Mouse (Mus musculus) hindbrain, embryonic 12.5 days (tissue): ENCODE measurements at regions not wholly inside any gene's neighbourhood (a gene's known extent, or its start where the extent isn't known, plus 50 kb on each side); places are given as distances from the start of the nearest gene placed in this dataset.

ENCODE experiments used
- ATAC-seq: fragments of 200-750 bp; cut with Nextera tagmentation; 2 replicates; pipeline ENCODE4 v1.8.0; 2017; ENCODE audit warnings: moderate TSS enrichment; ENCODE audit not compliant: low FRiP score
- H3K27ac ChIP-seq: fragments of 300-500 bp; sonication (generic); 2 replicates; pipeline ENCODE4 v1.5.1; 2016; ENCODE audit warnings: mild to moderate bottlenecking
- H3K27me3 ChIP-seq: fragments of 300-500 bp; sonication (generic); 2 replicates; pipeline ENCODE4 v1.6.1; 2016; ENCODE audit warnings: mild to moderate bottlenecking
- H3K36me3 ChIP-seq: fragments of 300-500 bp; sonication (generic); 2 replicates; pipeline ENCODE4 v1.6.1; 2016; ENCODE audit warnings: mild to moderate bottlenecking
- H3K4me1 ChIP-seq: fragments of 300-500 bp; sonication (generic); 2 replicates; pipeline ENCODE4 v1.6.1; 2016
- H3K4me2 ChIP-seq: fragments of 300-500 bp; sonication (generic); replicated peaks from 2 replicates; pipeline ENCODE4 v1.6.1; 2016; ENCODE audit warnings: mild to moderate bottlenecking
- H3K4me3 ChIP-seq: fragments of 300-500 bp; sonication (generic); 2 replicates; pipeline ENCODE4 v1.5.1; 2016; ENCODE audit warnings: mild to moderate bottlenecking
- H3K9ac ChIP-seq: fragments of 300-500 bp; sonication (generic); 2 replicates; pipeline ENCODE4 v1.6.1; 2016; ENCODE audit warnings: mild to moderate bottlenecking, moderate library complexity
- H3K9me3 ChIP-seq: fragments of 300-500 bp; sonication (generic); replicated peaks from 2 replicates; pipeline ENCODE4 v1.6.1; 2016; ENCODE audit warnings: mild to moderate bottlenecking
- WGBS: fragments of 180-500 bp; shearing (Covaris S2); methylation state at CpG from one replicate; pipeline ENCODE4 v1.1.7; 2016; 5-methylcytosine and 5-hydroxymethylcytosine counted together

DNA sequence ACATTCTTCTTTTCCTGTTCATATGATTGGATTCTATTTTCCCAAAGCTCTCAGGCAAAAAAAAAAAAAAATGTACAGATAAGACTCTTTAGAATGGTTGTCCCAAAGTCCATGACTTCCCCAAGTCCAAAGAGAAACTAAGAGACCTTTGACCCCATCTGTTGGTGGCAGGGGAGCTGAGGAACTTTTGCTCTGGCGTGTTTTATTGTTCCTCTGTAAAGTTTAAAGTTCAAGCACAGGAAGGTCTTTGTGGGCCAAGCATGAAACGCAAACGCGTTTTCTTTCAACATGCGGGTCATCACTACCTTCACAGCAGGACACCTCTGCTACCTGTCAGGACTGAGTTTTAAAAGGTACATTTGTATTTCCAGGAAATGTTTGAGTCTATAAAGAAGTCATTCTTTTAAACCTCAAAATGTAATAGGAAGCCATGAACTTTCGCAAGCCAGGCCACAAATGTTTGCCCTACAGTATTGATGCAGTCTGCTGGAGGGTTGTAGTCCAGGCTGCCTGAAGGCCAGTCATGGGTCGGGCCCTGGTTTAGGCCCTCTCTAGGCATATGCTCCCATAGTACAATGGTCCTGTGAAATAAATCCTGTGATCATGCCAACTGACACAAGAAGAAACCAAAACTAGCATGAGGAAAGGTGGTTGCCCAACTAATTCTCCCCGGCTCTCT is 194.7 kb downstream of the Sp3 start:
- ATAC-seq: no peak
- H3K4me3 ChIP-seq: no peak overlapping the region
- no peaks in the 10 kb centered on the region for H3K9me3 ChIP-seq
- no peak overlapping the region for H3K4me2 ChIP-seq
- WGBS: 70% methylated on average over 8 of the region's 8 CpGs
- no peaks in the 10 kb centered on the region for H3K27me3 ChIP-seq
- no peaks in the 10 kb centered on the region for H3K36me3 ChIP-seq
- no peak overlapping the region for H3K9ac ChIP-seq
- no peak overlapping the region for H3K27ac ChIP-seq
- H3K4me1 ChIP-seq: peaks cover 25% of the 10 kb centered on the region

DNA sequence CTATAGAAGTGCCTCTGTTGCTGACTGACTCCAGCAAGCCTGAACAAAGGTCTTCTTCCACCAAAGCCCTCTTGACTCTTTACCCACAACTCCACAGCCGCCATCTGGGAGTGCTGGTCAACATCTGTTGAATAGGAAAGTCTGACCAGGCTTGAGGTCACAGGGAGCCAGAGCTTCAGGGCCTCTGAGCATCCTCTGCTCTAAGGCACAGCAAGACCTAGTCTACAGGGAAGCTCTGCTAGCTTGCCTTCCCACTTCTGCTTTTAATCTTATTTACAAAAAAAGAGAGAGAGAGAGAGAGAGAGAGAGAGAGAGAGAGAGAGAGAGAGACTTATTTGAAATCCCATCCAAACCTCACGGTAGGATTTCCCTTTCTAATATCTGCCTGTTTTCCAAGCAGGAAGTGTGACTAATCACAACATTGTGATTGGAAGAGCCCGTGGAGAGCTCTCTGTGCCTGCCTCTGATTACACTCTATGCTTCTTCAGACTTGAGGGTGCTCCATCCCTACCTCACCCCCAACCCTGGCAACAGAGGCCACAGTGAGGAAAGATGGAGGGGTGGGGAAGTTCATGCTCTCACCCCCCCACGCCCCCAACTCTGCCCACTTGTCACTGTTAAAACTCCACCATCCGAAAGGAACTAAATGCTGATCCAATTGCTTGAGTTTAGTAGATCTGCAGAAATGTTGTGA is 194.1 kb downstream of the Sp3 start:
- Histone ChIP-seq H3K4me2 (no peak overlapping the region), H3K4me1 (peaks cover 22% of the 10 kb centered on the region), H3K27me3 (no peaks in the 10 kb centered on the region), H3K4me3 (no peak overlapping the region), H3K9ac (no peak overlapping the region), H3K9me3 (no peaks in the 10 kb centered on the region), H3K27ac (no peak overlapping the region), H3K36me3 (no peaks in the 10 kb centered on the region)
- no peak for ATAC-seq
- WGBS: 47% methylated on average over 5 of the region's 5 CpGs

DNA sequence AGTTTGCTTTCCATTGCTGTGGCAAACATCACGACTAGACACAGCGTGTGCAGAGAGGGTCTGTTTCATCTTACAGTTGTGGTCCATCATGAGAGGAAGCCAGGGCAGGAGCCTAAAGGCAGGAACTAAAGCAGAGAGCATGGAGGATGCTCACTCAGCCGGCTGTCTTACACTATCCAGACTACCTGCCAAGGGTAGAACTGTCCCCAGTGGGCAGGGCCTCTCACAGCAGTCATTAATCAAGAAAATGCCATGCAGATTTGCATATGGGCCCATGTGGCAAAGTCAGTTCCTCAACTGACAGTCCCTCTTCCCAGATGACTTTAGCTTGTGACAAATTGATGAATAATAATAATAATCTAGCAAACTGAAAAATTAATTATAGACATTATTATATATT is 192.6 kb downstream of the Sp3 start:
- no peak overlapping the region for H3K4me3 ChIP-seq
- H3K9ac ChIP-seq: no peak overlapping the region
- H3K27me3 ChIP-seq: no peaks in the 10 kb centered on the region
- H3K9me3 ChIP-seq: no peaks in the 10 kb centered on the region
- peaks cover 11% of the 10 kb centered on the region for H3K4me1 ChIP-seq
- WGBS: 70% methylated on average over 3 of the region's 3 CpGs
- no peak overlapping the region for H3K4me2 ChIP-seq
- no peaks in the 10 kb centered on the region for H3K36me3 ChIP-seq
- ATAC-seq: no peak
- H3K27ac ChIP-seq: no peak overlapping the region

DNA sequence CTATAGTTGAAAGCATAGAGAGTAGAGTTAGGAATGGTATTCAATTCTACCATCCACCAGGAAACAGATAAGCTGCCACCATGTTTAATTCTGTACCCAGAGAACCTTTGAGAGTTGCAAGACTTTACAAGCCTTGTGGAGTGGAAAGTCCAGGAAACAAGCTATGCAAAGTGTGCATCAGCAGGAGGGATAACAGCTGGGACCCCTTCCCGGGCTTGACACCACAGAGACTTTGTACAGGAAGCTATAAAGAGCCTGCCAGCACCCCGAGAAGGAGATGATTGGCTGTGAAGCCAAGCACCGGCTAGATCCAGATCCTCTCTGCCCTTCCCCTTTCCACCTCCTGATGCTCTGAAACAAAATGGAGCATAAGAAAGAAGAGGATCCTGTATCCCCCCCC is 188.8 kb downstream of the Sp3 start:
- Histone ChIP-seq H3K36me3 (no peaks in the 10 kb centered on the region), H3K9ac (no peak overlapping the region), H3K27me3 (no peaks in the 10 kb centered on the region), H3K27ac (no peak overlapping the region), H3K4me3 (no peak overlapping the region), H3K4me2 (no peak overlapping the region), H3K9me3 (no peaks in the 10 kb centered on the region), H3K4me1 (peaks cover 2% of the 10 kb centered on the region; the same call in 1 of the 2 replicates)
- no peak for ATAC-seq
- 72% methylated on average over 3 of the region's 3 CpGs for WGBS

DNA sequence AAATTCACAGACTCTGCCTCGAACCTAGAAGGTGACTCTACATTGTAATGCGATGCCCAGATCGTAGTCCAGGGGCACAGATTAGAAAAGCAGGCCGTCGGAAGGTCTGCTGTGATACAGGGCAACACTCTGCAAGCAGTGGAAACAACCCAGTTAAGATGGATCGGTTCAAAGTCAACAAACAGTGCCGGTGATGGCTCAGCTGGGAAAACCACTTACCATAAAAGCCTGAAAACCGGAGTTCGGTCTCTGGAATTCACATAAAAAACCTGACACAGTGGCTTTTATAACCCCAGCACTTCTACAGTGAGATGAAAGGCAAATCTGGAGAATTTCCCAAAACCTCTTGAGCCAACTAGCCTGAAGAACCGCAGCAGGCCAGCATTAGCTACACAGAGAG is 186.8 kb downstream of the Sp3 start:
- no peak overlapping the region for H3K4me2 ChIP-seq
- H3K27me3 ChIP-seq: no peaks in the 10 kb centered on the region
- no peak overlapping the region for H3K9ac ChIP-seq
- WGBS: 74% methylated on average over 10 of the region's 10 CpGs
- H3K36me3 ChIP-seq: no peaks in the 10 kb centered on the region
- no peaks in the 10 kb centered on the region for H3K9me3 ChIP-seq
- H3K27ac ChIP-seq: no peak overlapping the region
- ATAC-seq: no peak
- H3K4me3 ChIP-seq: no peak overlapping the region
- H3K4me1 ChIP-seq: no peaks in the 10 kb centered on the region

DNA sequence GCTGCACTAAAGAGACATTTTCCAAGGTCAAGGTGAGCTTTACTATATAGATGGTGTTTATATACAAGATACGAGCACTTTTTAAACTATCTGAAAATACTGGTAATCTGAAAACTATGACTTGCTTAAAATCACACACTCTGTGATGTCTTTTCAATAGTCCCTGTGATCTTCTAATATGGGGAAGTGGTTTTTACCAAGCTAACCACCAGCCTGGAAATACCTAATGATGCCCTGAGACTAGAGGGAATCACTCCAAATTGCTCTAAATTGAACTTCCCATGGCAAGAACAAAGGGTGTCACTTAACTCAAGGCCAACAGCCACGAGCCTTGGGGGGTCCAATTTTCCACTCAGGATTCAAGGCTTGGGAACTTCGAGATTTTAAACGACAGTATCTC is 185.7 kb downstream of the Sp3 start:
- no peak overlapping the region for H3K4me3 ChIP-seq
- 78% methylated on average over 4 of the region's 4 CpGs for whole genome bisulfite sequencing
- no peak for ATAC-seq

DNA sequence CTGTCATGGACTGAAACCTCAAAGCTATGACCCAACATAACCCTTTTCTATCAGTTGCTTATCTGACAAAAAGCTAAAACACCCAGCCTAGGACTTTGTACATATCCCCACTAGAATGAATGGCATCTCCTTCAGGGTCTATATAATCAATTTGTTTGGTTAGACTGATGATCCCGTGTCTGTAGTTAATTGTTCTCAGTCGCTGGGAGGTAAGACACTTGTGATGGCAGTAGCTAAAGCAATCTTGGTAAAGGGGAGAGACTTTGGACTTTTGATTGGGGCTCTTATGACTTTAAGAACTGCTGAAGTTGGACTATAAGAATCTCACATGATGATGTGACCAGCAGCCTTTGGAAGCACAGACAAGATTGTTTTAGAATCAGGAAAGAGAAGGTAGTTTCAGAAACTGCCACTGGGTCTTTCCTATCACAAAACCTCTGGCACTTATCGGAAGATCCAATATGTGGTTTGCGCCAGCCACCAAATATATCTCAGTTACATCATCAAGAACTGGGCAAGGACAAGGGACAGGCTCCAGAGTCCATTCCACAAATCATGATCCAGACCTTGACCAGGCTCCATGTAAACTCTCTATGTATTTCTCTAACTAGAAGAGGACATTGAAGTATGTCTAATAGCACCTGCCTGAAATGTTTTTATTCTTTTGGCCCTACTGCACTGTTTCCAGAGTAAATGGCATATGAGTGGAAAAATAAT is 183.1 kb downstream of the Sp3 start:
- no peak overlapping the region for H3K4me2 ChIP-seq
- H3K27me3 ChIP-seq: no peaks in the 10 kb centered on the region
- no peak overlapping the region for H3K27ac ChIP-seq
- no peak for ATAC-seq
- no peaks in the 10 kb centered on the region for H3K9me3 ChIP-seq
- H3K9ac ChIP-seq: no peak overlapping the region
- H3K4me3 ChIP-seq: no peak overlapping the region
- H3K36me3 ChIP-seq: no peaks in the 10 kb centered on the region
- WGBS: 86% methylated on average over 4 of the region's 4 CpGs
- no peaks in the 10 kb centered on the region for H3K4me1 ChIP-seq

More for the DNA sequence above, 185.7 kb downstream of the Sp3 start:
- Histone ChIP-seq H3K4me2 (no peak overlapping the region), H3K27me3 (no peaks in the 10 kb centered on the region), H3K4me1 (no peaks in the 10 kb centered on the region), H3K9me3 (no peaks in the 10 kb centered on the region), H3K27ac (no peak overlapping the region), H3K9ac (no peak overlapping the region), H3K36me3 (no peaks in the 10 kb centered on the region)

DNA sequence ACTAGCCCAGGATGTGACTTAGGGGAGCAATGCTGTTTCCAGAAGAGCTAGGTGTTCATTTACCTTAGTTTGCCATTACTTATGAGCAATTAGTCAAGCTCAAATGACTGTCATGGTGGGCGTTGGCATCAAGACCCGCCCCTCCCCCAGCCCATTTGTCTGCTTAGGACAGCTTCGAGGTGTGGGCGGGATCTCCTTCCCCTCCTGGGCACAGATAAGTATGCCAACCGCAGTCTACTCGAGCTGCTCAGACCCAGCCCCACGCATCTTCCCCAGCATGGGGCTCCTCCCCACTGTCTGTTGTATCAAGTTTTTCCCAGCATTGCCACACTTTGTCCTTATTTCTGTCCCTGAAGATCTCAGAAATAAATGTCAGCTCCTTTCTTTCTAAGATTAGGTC is 179.6 kb downstream of the Sp3 start:
- WGBS: 74% methylated on average over 7 of the region's 7 CpGs
- ATAC-seq: no peak
- Histone ChIP-seq H3K4me1 (no peaks in the 10 kb centered on the region), H3K4me2 (no peak overlapping the region), H3K36me3 (no peaks in the 10 kb centered on the region), H3K27ac (no peak overlapping the region), H3K9ac (no peak overlapping the region), H3K9me3 (no peaks in the 10 kb centered on the region), H3K4me3 (no peak overlapping the region), H3K27me3 (no peaks in the 10 kb centered on the region)

DNA sequence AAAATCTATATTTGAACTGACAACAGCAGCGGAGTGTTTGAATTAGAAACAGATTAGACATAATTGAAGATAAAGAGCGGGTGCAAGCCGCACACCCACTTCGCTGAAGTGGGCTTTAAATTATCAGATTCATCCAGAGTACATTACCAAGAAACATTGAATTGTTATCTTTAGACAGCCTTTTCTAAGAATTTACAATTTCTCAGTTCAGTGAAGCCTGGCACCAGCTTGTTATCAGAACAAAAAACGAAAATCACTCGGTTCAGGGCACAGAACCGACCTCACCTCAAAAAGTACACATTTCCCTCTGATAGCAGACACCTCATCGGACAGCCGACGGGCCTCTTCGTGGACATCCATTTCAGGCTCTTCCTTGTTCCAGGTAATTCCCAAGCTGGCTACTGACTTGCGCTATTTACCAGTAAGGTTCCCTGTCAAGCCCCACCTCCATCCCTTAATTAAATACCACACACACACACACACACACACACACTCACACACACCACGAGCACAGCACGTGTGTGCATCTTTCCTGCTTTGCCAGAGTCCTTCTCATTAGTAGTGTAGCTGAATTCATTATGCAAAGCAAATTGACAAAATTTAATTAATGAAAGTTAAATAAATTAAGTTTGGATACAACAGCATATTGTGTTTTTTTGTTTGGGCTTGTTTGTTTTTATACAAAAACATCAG is 166.8 kb downstream of the Sp3 start:
- no peaks in the 10 kb centered on the region; the same call in 1 of the 2 replicates for H3K9me3 ChIP-seq
- no peak overlapping the region for H3K4me2 ChIP-seq
- H3K27me3 ChIP-seq: peaks cover 4% of the 10 kb centered on the region; the same call in 1 of the 2 replicates
- no peak overlapping the region for H3K27ac ChIP-seq
- H3K4me3 ChIP-seq: no peak overlapping the region
- H3K36me3 ChIP-seq: no peaks in the 10 kb centered on the region
- 69% methylated on average over 14 of the region's 14 CpGs for WGBS
- no peak overlapping the region for H3K9ac ChIP-seq
- no peak for ATAC-seq
- peaks cover 5% of the 10 kb centered on the region for H3K4me1 ChIP-seq

DNA sequence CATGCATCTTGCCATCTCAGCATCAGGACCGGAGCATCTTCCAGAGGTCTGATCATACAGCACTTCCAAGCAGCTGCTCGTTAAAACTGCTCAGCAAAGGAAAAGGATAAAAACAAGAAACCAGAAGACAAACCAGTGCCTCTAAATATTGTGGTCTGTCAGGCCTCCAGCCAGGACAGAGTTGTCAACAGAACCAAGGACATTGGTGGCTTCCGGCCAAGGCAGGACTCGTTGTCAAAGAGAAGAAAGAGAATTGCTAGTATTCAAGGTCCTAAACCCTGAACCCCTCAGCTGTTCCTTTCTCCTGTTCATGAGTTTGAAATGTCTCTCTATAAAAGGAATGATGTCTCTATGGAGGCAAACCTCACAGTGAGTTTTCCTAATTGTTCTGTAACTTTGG is 155.0 kb downstream of the Sp3 start:
- no peaks in the 10 kb centered on the region for H3K27me3 ChIP-seq
- no peaks in the 10 kb centered on the region for H3K36me3 ChIP-seq
- no peak overlapping the region for H3K4me2 ChIP-seq
- H3K27ac ChIP-seq: no peak overlapping the region
- no peaks in the 10 kb centered on the region for H3K9me3 ChIP-seq
- no peak overlapping the region for H3K4me3 ChIP-seq
- 87% methylated on average over 4 of the region's 4 CpGs for WGBS
- no peaks in the 10 kb centered on the region for H3K4me1 ChIP-seq
- ATAC-seq: no peak
- H3K9ac ChIP-seq: no peak overlapping the region

DNA sequence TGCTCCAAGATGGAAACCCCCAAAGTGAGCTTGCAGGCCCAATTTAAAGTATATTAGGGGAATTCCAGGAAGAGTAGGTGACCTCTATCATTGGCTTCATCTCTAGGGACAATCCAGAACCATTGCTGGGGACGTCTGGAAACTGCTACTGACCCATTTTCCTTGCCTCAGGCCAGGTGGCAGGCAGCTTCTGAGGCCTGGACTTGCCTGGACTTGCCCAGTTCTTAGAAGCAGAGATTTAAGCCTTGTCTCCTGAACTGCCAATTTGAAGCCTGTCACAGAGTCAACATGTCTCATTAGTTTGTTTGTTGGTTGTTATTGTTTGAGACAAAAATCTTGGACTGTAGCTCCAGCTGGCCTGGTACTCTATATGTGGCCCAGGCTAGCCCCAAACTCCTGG is 151.1 kb downstream of the Sp3 start:
- Histone ChIP-seq H3K4me3 (no peak overlapping the region), H3K9ac (no peak overlapping the region), H3K27me3 (no peaks in the 10 kb centered on the region), H3K4me1 (no peaks in the 10 kb centered on the region), H3K4me2 (no peak overlapping the region), H3K27ac (no peak overlapping the region), H3K9me3 (no peaks in the 10 kb centered on the region), H3K36me3 (no peaks in the 10 kb centered on the region)
- WGBS: 30% methylated on average over 1 of the region's 1 CpGs
- ATAC-seq: no peak

DNA sequence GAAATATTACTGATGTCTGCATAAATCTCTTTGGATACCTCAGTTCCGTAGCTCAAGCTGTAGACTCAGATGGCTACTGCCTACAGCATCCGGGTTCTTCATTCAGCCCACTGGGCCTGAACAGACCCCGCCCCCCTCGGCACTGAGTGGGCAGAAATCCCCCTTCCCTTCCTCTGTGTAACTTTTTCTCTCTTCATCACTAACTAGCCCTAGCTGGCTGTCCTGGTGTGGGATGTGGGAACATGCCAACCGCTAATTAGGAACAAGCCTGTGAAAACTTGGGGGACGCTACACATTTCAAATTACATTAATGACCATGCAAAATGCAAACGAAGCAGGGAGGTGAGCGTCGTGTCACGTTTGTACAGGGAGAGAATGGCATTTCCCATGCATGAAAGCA is 147.5 kb downstream of the Sp3 start:
- 81% methylated on average over 10 of the region's 10 CpGs for WGBS

More for the DNA sequence above, 147.5 kb downstream of the Sp3 start:
- H3K36me3 ChIP-seq: no peaks in the 10 kb centered on the region
- no peaks in the 10 kb centered on the region for H3K9me3 ChIP-seq
- no peak overlapping the region for H3K4me3 ChIP-seq
- ATAC-seq: no peak
- no peak overlapping the region for H3K4me2 ChIP-seq
- H3K27ac ChIP-seq: no peak overlapping the region
- H3K9ac ChIP-seq: no peak overlapping the region
- H3K4me1 ChIP-seq: no peaks in the 10 kb centered on the region
- no peaks in the 10 kb centered on the region for H3K27me3 ChIP-seq
